7 mouse cellular contexts compared by ENCODE assay signal in the genomic region with DNA sequence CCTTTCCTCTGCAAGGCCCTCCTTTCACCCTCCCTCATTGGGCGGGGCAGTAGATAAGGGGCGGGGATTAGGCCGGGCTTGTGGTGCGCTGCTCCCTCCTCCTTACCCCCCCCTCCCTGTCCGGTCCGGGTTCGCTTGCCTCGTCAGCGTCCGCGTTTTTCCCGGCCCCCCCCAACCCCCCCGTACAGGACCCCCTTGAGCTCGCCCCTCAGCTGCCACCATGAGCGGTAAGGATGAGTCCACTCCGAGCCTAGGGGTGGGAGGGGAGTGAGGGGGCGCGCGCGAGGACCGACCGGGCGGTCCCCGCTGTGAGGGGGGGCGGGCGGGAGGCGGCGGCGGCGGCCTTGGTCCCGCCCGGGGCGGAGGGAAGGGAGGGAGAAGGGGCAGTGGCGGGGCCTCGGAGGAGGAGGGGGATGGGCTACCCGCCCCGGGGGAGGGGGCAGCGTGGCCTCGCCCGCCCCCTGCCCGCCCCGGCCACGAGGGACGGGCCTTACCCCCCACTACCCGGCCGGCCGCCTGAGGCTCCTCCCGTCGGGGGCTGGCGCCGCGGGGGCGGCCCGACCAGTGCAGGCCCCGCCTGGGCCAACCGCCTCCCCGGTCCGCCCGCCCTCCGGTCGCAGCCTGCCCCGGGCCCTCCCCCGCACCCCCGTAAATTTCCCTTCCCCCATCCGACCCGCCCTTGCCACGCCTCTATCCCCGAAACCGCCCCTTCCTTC. TPM values are rescaled to one million over a fixed set of nuclear protein-coding genes. Genes with fewer than 3 reads are reported as not detected.
DNase-seq lines count a peak whose midpoint lies in the region; ATAC-seq and TF ChIP-seq lines count a peak whose summit lies in the region.

No protein-coding gene starts in this region.

- DNase-seq in adrenal gland, adult 8-10 months: peak; percentile 80
- DNase-seq in gastrocnemius, postnatal 14 days: peak; percentile 90
- DNase-seq in limb, embryonic 10.5 days (ENCODE audit: low spot score): peak; percentile 84
- peak; percentile 99 for DNase-seq in midbrain, embryonic 11.5 days (ENCODE audit: low spot score, missing footprints)
- DNase-seq in spleen, postnatal 36 days (ENCODE audit: low spot score in 2 of 2): peak; percentile 85 to 87

- H3K4me1 ChIP-seq in cortical plate, adult 2 months (ENCODE audit: control insufficient read depth, insufficient read depth, low read length): peaks cover 6% of the 10 kb centered on the region
- peaks cover 26% of the 10 kb centered on the region for H3K4me1 ChIP-seq in intestine, embryonic 15.5 days (replicated peaks)
- peaks cover 42% of the 10 kb centered on the region for H3K4me1 ChIP-seq in limb, embryonic 10.5 days
- peaks cover 27% of the 10 kb centered on the region for H3K4me1 ChIP-seq in midbrain, embryonic 11.5 days (ENCODE audit: control insufficient read depth, insufficient read depth, low read length)

- H3K9me3 ChIP-seq in intestine, embryonic 15.5 days: no peaks in the 10 kb centered on the region
- no peaks in the 10 kb centered on the region for H3K9me3 ChIP-seq in limb, embryonic 10.5 days (replicated peaks)
- H3K9me3 ChIP-seq in midbrain, embryonic 11.5 days (ENCODE audit: control insufficient read depth, low read length): no peaks in the 10 kb centered on the region

- no peaks in the 10 kb centered on the region for H3K27me3 ChIP-seq in intestine, embryonic 15.5 days (replicated peaks)
- no peaks in the 10 kb centered on the region for H3K27me3 ChIP-seq in limb, embryonic 10.5 days (ENCODE audit: low read depth, poor library complexity, severe bottlenecking)
- H3K27me3 ChIP-seq in midbrain, embryonic 11.5 days (ENCODE audit: control insufficient read depth, insufficient read depth, low read length): no peaks in the 10 kb centered on the region

- intact Hi-C loops in gastrocnemius, postnatal 14 days (cut with DNase I; ENCODE audit: low total_unique reads): no loop called here

- TF ChIP-seq CTCF in cortical plate, adult 2 months (IDR thresholded peaks at IDR 0.05; ENCODE audit: extremely low read depth, insufficient read depth, low read length): no peak

- WGBS in intestine, embryonic 15.5 days: 1% methylated on average over 44 of the region's 69 CpGs
- WGBS in limb, embryonic 10.5 days: under 1% methylated on average over 34 of the region's 69 CpGs
- under 1% methylated on average over 30 of the region's 69 CpGs for WGBS in midbrain, embryonic 11.5 days

- H3K36me3 ChIP-seq in intestine, embryonic 15.5 days: peaks cover 24% of the 10 kb centered on the region
- peaks cover 43% of the 10 kb centered on the region for H3K36me3 ChIP-seq in limb, embryonic 10.5 days
- H3K36me3 ChIP-seq in midbrain, embryonic 11.5 days (ENCODE audit: control insufficient read depth, insufficient read depth, low read length): peaks cover 27% of the 10 kb centered on the region

- peak overlapping the region; percentile 83 for H3K9ac ChIP-seq in intestine, embryonic 15.5 days
- peak overlapping the region; percentile 95 for H3K9ac ChIP-seq in midbrain, embryonic 11.5 days (ENCODE audit: low read length)

- H3K4me2 ChIP-seq in intestine, embryonic 15.5 days (replicated peaks): peak overlapping the region; percentile 48
- H3K4me2 ChIP-seq in midbrain, embryonic 11.5 days: peak overlapping the region; percentile 55

- peak; percentile 63 for ATAC-seq in intestine, embryonic 15.5 days
- ATAC-seq in midbrain, embryonic 11.5 days (ENCODE audit: low FRiP score): no peak

- peak overlapping the region; percentile 31 for H3K4me3 ChIP-seq in cortical plate, adult 2 months (ENCODE audit: insufficient read depth, low read length)
- H3K4me3 ChIP-seq in intestine, embryonic 15.5 days (replicated peaks): peak overlapping the region; percentile 65
- peak overlapping the region; percentile 91 for H3K4me3 ChIP-seq in limb, embryonic 10.5 days
- H3K4me3 ChIP-seq in midbrain, embryonic 11.5 days (ENCODE audit: low read depth, low read length): peak overlapping the region; percentile 94

- TF ChIP-seq POLR2A in cortical plate, adult 2 months (IDR thresholded peaks at IDR 0.05; ENCODE audit: extremely low read depth, insufficient read depth, low read length): peak; percentile 56; the same call in 1 of the 2 replicates

- H3K27ac ChIP-seq in cortical plate, adult 2 months (ENCODE audit: insufficient read depth, low read length): no peak overlapping the region
- peak overlapping the region; percentile 98 for H3K27ac ChIP-seq in intestine, embryonic 15.5 days
- H3K27ac ChIP-seq in limb, embryonic 10.5 days: peak overlapping the region; percentile 100
- peak overlapping the region; percentile 89 for H3K27ac ChIP-seq in midbrain, embryonic 11.5 days (ENCODE audit: low read depth, low read length)

RNA-seq across cellular contexts. Expression of a gene that starts 0.4 kb away (rescaled TPM):
- 10 to 100 TPM; 75.8 to 97.0 (median 91.9) TPM for total RNA-seq in adrenal gland, adult 8-10 months (2022)
- 10.3 and 10.5 TPM in 2 replicates for polyA plus RNA-seq in cortical plate, adult 2 months (2012; rRNA removed)
- 10 to 100 TPM; 27.5 to 31.2 TPM for total RNA-seq in gastrocnemius, postnatal 14 days (2021)
- 9.0 and 9.6 TPM in 2 replicates for polyA plus RNA-seq in intestine, embryonic 15.5 days (2015; fragmentation: Nextera tagmentation; extraction: Ambion mirVana)
- polyA plus RNA-seq in limb, embryonic 10.5 days (2016; fragmentation: Nextera tagmentation; extraction: Ambion mirVana): 9.1 and 9.8 TPM in 2 replicates
- 11.2 and 11.7 TPM in 2 replicates for polyA plus RNA-seq in midbrain, embryonic 11.5 days (2014; fragmentation: Nextera tagmentation; extraction: Ambion mirVana)

RNA-seq across cellular contexts. Expression of a gene that starts 38.8 kb away (rescaled TPM):
- total RNA-seq in adrenal gland, adult 8-10 months (2022): 1 to 10 TPM; 1.1 to 1.9 (median 1.6) TPM
- 1.2 and 1.4 TPM in 2 replicates for polyA plus RNA-seq in cortical plate, adult 2 months (2012; rRNA removed)
- 1 to 10 TPM; 4.5 to 5.0 TPM for total RNA-seq in gastrocnemius, postnatal 14 days (2021)
- polyA plus RNA-seq in intestine, embryonic 15.5 days (2015; fragmentation: Nextera tagmentation; extraction: Ambion mirVana): 0.54 and 1.2 TPM in 2 replicates
- 0.15 TPM in 1 of 2 replicates, not detected in the other for polyA plus RNA-seq in limb, embryonic 10.5 days (2016; fragmentation: Nextera tagmentation; extraction: Ambion mirVana)
- polyA plus RNA-seq in midbrain, embryonic 11.5 days (2014; fragmentation: Nextera tagmentation; extraction: Ambion mirVana): 0.37 TPM in 1 of 2 replicates, not detected in the other

RNA-seq across cellular contexts. Expression of a gene that starts 39.4 kb away (rescaled TPM):
- under 1 TPM; 0.17 to 0.48 (median 0.33) TPM for total RNA-seq in adrenal gland, adult 8-10 months (2022)
- polyA plus RNA-seq in cortical plate, adult 2 months (2012; rRNA removed): 1.6 and 2.3 TPM in 2 replicates
- under 1 TPM; 0.11 to 0.14 TPM for total RNA-seq in gastrocnemius, postnatal 14 days (2021)
- 0.59 and 0.68 TPM in 2 replicates for polyA plus RNA-seq in intestine, embryonic 15.5 days (2015; fragmentation: Nextera tagmentation; extraction: Ambion mirVana)
- 1.6 and 1.8 TPM in 2 replicates for polyA plus RNA-seq in limb, embryonic 10.5 days (2016; fragmentation: Nextera tagmentation; extraction: Ambion mirVana)
- polyA plus RNA-seq in midbrain, embryonic 11.5 days (2014; fragmentation: Nextera tagmentation; extraction: Ambion mirVana): 0.51 and 0.90 TPM in 2 replicates

RNA-seq across cellular contexts. Expression of a gene that starts 52.5 kb away (rescaled TPM):
- 100 to 1,000 TPM in 2 of 4 experiments, 10 to 100 TPM in 2; 71.8 to 170 (median 96.4) TPM for total RNA-seq in adrenal gland, adult 8-10 months (2022)
- polyA plus RNA-seq in cortical plate, adult 2 months (2012; rRNA removed): 85.6 and 90.3 TPM in 2 replicates
- total RNA-seq in gastrocnemius, postnatal 14 days (2021): 10 to 100 TPM; 12.1 to 13.6 TPM
- polyA plus RNA-seq in intestine, embryonic 15.5 days (2015; fragmentation: Nextera tagmentation; extraction: Ambion mirVana): 140 and 141 TPM in 2 replicates
- polyA plus RNA-seq in limb, embryonic 10.5 days (2016; fragmentation: Nextera tagmentation; extraction: Ambion mirVana): 57.6 and 60.5 TPM in 2 replicates
- polyA plus RNA-seq in midbrain, embryonic 11.5 days (2014; fragmentation: Nextera tagmentation; extraction: Ambion mirVana): 92.7 and 110 TPM in 2 replicates

RNA-seq across cellular contexts. Expression of a gene that starts 55.8 kb away (rescaled TPM):
- 10 to 100 TPM; 15.6 to 31.6 (median 21.4) TPM for total RNA-seq in adrenal gland, adult 8-10 months (2022)
- 20.2 and 23.2 TPM in 2 replicates for polyA plus RNA-seq in cortical plate, adult 2 months (2012; rRNA removed)
- 1 to 10 TPM; 7.2 to 8.4 TPM for total RNA-seq in gastrocnemius, postnatal 14 days (2021)
- polyA plus RNA-seq in intestine, embryonic 15.5 days (2015; fragmentation: Nextera tagmentation; extraction: Ambion mirVana): 58.2 and 62.7 TPM in 2 replicates
- polyA plus RNA-seq in limb, embryonic 10.5 days (2016; fragmentation: Nextera tagmentation; extraction: Ambion mirVana): 150 and 163 TPM in 2 replicates
- 76.5 and 82.5 TPM in 2 replicates for polyA plus RNA-seq in midbrain, embryonic 11.5 days (2014; fragmentation: Nextera tagmentation; extraction: Ambion mirVana)

Comparison
In these comparisons a context has a peak if more than half of its experiments do, and no peak if none do; other contexts are left out.
1. H3K4me3 ChIP-seq: peak in every context shown above with its lines; median percentile 94 in midbrain, embryonic 11.5 days; 91 in limb, embryonic 10.5 days; 65 in intestine, embryonic 15.5 days; 31 in cortical plate, adult 2 months.